Mouse (Mus musculus) T-cell, adult 2 months (primary cell): ENCODE results near the gene Sp9.
A peak's percentile ranks its signal among the peaks of the same experiment; 100 is the strongest.

Source experiments
- DNase-seq: peaks from one replicate; pipeline ENCODE4 v3.0.0; 2022; ENCODE audit warnings: low spot score

Sp9 gene

GRCm38 (mm10) chr2:73312152-73313116 lies 40.7 kb downstream of the Sp9 start, which contains the start of the genes Scrn3 and Cir1:
TSS of gene Scrn3 (plus strand) at chr2:73312601.
TSS of gene Cir1 (minus strand) at chr2:73312701.
- peak; percentile 98 for DNase-seq

GRCm38 (mm10) chr2:73313117-73313501 lies 41.4 kb downstream of the Sp9 start:
- peak; percentile 34 for DNase-seq

- no peak for DNase-seq
These were observed 42.6 kb downstream of the Sp9 start for GRCm38 (mm10) chr2:73314311-73314710.

- no peak for DNase-seq
These were observed 45.7 kb downstream of the Sp9 start for GRCm38 (mm10) chr2:73317426-73317825.

DNA sequence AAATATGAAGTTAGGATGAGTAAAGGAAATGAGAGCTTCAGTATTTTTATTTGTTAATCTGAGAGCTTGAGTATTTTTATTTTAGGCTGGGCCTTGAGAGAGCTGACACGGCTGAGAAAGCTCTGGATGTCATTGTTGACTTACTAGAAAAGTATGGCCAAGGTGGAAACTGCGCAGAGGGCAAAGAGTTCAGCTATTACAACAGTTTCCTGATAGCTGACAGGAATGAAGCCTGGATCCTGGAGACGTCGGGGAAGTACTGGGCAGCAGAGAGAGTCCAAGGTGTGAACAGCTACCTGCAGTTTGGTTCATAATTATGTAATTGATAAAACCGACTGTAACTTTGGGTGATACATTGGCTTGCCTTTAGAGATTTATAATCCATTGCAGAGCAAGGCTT lies 47.5 kb downstream of the Sp9 start:
- DNase-seq, result no peak

- DNase-seq, result no peak
These were observed 51.3 kb downstream of the Sp9 start for GRCm38 (mm10) chr2:73322991-73323390.

- no peak for DNase-seq
These were observed 54.1 kb downstream of the Sp9 start for GRCm38 (mm10) chr2:73325871-73326270.
